Mouse (Mus musculus): ENCODE data around the gene Lmcd1. TPM values are rescaled to one million over a fixed set of nuclear protein-coding genes. Genes with fewer than 3 reads are reported as not detected.

Gene Lmcd1
- polyA plus RNA-seq, 1 experiment from 2014 or later, result 36.7 TPM

DNA sequence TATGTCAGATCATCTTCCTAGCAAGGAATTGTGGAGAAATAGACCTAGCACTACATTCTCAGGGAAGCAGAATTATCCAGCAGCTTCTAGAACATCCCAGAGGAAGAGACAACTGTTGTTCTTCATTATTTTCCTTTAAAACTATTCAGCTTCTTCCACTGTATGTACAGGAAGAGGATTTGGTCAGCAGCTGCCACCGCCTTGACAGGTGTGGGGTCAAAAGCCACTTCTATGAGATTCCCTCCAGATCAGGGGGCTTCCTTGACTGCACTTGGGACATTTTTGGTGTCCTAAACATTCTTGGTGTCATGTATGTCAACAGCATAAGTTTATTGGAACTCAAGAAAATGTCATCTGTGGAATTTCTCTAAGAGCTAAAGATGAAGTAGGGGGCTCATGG is 5.2 kb downstream of the Lmcd1 start:
- H3K27ac ChIP-seq (ENCODE audit: low read depth, low read length), result no peak overlapping the region
- H3K4me3 ChIP-seq (ENCODE audit: low read depth, low read length), result no peak overlapping the region
- 76% methylated on average over 1 of the region's 1 CpGs for WGBS (ENCODE audit: insufficient replicate concordance)
- no peak overlapping the region for H3K4me2 ChIP-seq
- H3K36me3 ChIP-seq (ENCODE audit: control insufficient read depth, insufficient read depth, low read length), result no peaks in the 10 kb centered on the region
- 0 out of 2 replicates have a peak, but pooled peaks cover 4% of the 10 kb centered on the region for H3K4me1 ChIP-seq (ENCODE audit: control insufficient read depth, insufficient read depth, low read length)
- no peaks in the 10 kb centered on the region for H3K27me3 ChIP-seq (ENCODE audit: control insufficient read depth, insufficient read depth, low read length)
- no peaks in the 10 kb centered on the region for H3K9me3 ChIP-seq (replicated peaks; ENCODE audit: control insufficient read depth, low read length)
- no peak overlapping the region for H3K9ac ChIP-seq (ENCODE audit: low read depth, low read length)
- ATAC-seq (replicated peaks; ENCODE audit: insufficient number of reproducible peaks, low FRiP score, low TSS enrichment), result no peak

GRCm38 (mm10) chr6:112280161-112280560 is 6.6 kb downstream of the Lmcd1 start:
- WGBS (ENCODE audit: insufficient replicate concordance), result 90% methylated on average over 2 of the region's 2 CpGs
- H3K36me3 ChIP-seq (ENCODE audit: control insufficient read depth, insufficient read depth, low read length), result no peaks in the 10 kb centered on the region

DNA sequence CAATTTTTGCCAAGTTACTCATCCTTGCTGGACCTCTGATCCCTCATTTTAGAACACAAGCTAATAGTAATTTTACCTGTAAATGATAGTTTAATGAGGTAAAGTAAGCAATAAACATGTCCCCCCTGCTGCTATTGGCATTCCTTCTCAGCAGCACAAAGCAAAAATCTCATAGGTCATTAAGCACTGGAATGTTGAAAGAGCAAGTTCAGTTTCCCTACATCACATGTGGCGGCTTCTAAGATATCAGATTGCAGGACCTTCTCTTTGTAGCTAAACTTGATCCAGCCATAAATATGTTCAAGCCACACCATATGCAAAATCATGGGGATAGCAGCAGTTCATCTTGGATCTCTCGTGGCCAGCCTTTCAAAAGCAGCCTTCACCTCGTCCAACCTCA is 7.4 kb downstream of the Lmcd1 start:
- no peaks in the 10 kb centered on the region for H3K27me3 ChIP-seq (ENCODE audit: control insufficient read depth, insufficient read depth, low read length)
- H3K4me2 ChIP-seq, result no peak overlapping the region
- no peak for ATAC-seq (replicated peaks; ENCODE audit: insufficient number of reproducible peaks, low FRiP score, low TSS enrichment)
- H3K36me3 ChIP-seq (ENCODE audit: control insufficient read depth, insufficient read depth, low read length), result no peaks in the 10 kb centered on the region
- no peak overlapping the region for H3K4me3 ChIP-seq (ENCODE audit: low read depth, low read length)
- H3K4me1 ChIP-seq (ENCODE audit: control insufficient read depth, insufficient read depth, low read length), result no peaks in the 10 kb centered on the region
- WGBS (ENCODE audit: insufficient replicate concordance), result 65% methylated on average over 3 of the region's 3 CpGs
- H3K9me3 ChIP-seq (replicated peaks; ENCODE audit: control insufficient read depth, low read length), result no peaks in the 10 kb centered on the region
- no peak overlapping the region for H3K27ac ChIP-seq (ENCODE audit: low read depth, low read length)
- no peak overlapping the region for H3K9ac ChIP-seq (ENCODE audit: low read depth, low read length)

More at GRCm38 (mm10) chr6:112280161-112280560, 6.6 kb downstream of the Lmcd1 start:
- no peak overlapping the region for H3K4me3 ChIP-seq (ENCODE audit: low read depth, low read length)
- H3K4me1 ChIP-seq (ENCODE audit: control insufficient read depth, insufficient read depth, low read length), result no peaks in the 10 kb centered on the region
- H3K27ac ChIP-seq (ENCODE audit: low read depth, low read length), result no peak overlapping the region
- H3K4me2 ChIP-seq, result no peak overlapping the region
- H3K9me3 ChIP-seq (replicated peaks; ENCODE audit: control insufficient read depth, low read length), result no peaks in the 10 kb centered on the region
- H3K27me3 ChIP-seq (ENCODE audit: control insufficient read depth, insufficient read depth, low read length), result no peaks in the 10 kb centered on the region
- no peak for ATAC-seq (replicated peaks; ENCODE audit: insufficient number of reproducible peaks, low FRiP score, low TSS enrichment)
- H3K9ac ChIP-seq (ENCODE audit: low read depth, low read length), result no peak overlapping the region

- Histone ChIP-seq H3K36me3 (ENCODE audit: control insufficient read depth, insufficient read depth, low read length) (no peaks in the 10 kb centered on the region), H3K4me2 (no peak overlapping the region), H3K9me3 (replicated peaks; ENCODE audit: control insufficient read depth, low read length) (no peaks in the 10 kb centered on the region), H3K4me3 (ENCODE audit: low read depth, low read length) (no peak overlapping the region), H3K9ac (ENCODE audit: low read depth, low read length) (no peak overlapping the region), H3K27ac (ENCODE audit: low read depth, low read length) (no peak overlapping the region), H3K27me3 (ENCODE audit: control insufficient read depth, insufficient read depth, low read length) (no peaks in the 10 kb centered on the region), H3K4me1 (ENCODE audit: control insufficient read depth, insufficient read depth, low read length) (no peaks in the 10 kb centered on the region)
- no peak for ATAC-seq (replicated peaks; ENCODE audit: insufficient number of reproducible peaks, low FRiP score, low TSS enrichment)
- WGBS (ENCODE audit: insufficient replicate concordance), result 89% methylated on average over 2 of the region's 2 CpGs
These were observed 8.4 kb downstream of the Lmcd1 start for GRCm38 (mm10) chr6:112281935-112282334.

- no peaks in the 10 kb centered on the region for H3K27me3 ChIP-seq (ENCODE audit: control insufficient read depth, insufficient read depth, low read length)
- WGBS (ENCODE audit: insufficient replicate concordance), result 75% methylated on average over 2 of the region's 2 CpGs
- no peak overlapping the region for H3K27ac ChIP-seq (ENCODE audit: low read depth, low read length)
- no peaks in the 10 kb centered on the region for H3K36me3 ChIP-seq (ENCODE audit: control insufficient read depth, insufficient read depth, low read length)
- no peak for ATAC-seq (replicated peaks; ENCODE audit: insufficient number of reproducible peaks, low FRiP score, low TSS enrichment)
- no peaks in the 10 kb centered on the region for H3K4me1 ChIP-seq (ENCODE audit: control insufficient read depth, insufficient read depth, low read length)
- no peak overlapping the region for H3K4me2 ChIP-seq
- no peaks in the 10 kb centered on the region for H3K9me3 ChIP-seq (replicated peaks; ENCODE audit: control insufficient read depth, low read length)
- H3K4me3 ChIP-seq (ENCODE audit: low read depth, low read length), result no peak overlapping the region
- no peak overlapping the region for H3K9ac ChIP-seq (ENCODE audit: low read depth, low read length)
These were observed 10.5 kb downstream of the Lmcd1 start for GRCm38 (mm10) chr6:112284087-112284486.

GRCm38 (mm10) chr6:112287671-112288070 is 14.1 kb downstream of the Lmcd1 start:
- no peaks in the 10 kb centered on the region for H3K4me1 ChIP-seq (ENCODE audit: control insufficient read depth, insufficient read depth, low read length)
- no peak for ATAC-seq (replicated peaks; ENCODE audit: insufficient number of reproducible peaks, low FRiP score, low TSS enrichment)
- H3K9me3 ChIP-seq (replicated peaks; ENCODE audit: control insufficient read depth, low read length), result no peaks in the 10 kb centered on the region
- no peak overlapping the region for H3K27ac ChIP-seq (ENCODE audit: low read depth, low read length)
- H3K36me3 ChIP-seq (ENCODE audit: control insufficient read depth, insufficient read depth, low read length), result no peaks in the 10 kb centered on the region
- 82% methylated on average over 9 of the region's 9 CpGs for WGBS (ENCODE audit: insufficient replicate concordance)
- no peaks in the 10 kb centered on the region for H3K27me3 ChIP-seq (ENCODE audit: control insufficient read depth, insufficient read depth, low read length)
- no peak overlapping the region for H3K4me3 ChIP-seq (ENCODE audit: low read depth, low read length)
- no peak overlapping the region for H3K9ac ChIP-seq (ENCODE audit: low read depth, low read length)
- H3K4me2 ChIP-seq, result no peak overlapping the region

GRCm38 (mm10) chr6:112288271-112288670 is 14.7 kb downstream of the Lmcd1 start:
- Histone ChIP-seq H3K9ac (ENCODE audit: low read depth, low read length) (no peak overlapping the region), H3K9me3 (replicated peaks; ENCODE audit: control insufficient read depth, low read length) (no peaks in the 10 kb centered on the region), H3K4me3 (ENCODE audit: low read depth, low read length) (no peak overlapping the region), H3K4me2 (no peak overlapping the region), H3K4me1 (ENCODE audit: control insufficient read depth, insufficient read depth, low read length) (peaks cover 2% of the 10 kb centered on the region), H3K27me3 (ENCODE audit: control insufficient read depth, insufficient read depth, low read length) (no peaks in the 10 kb centered on the region), H3K36me3 (ENCODE audit: control insufficient read depth, insufficient read depth, low read length) (no peaks in the 10 kb centered on the region), H3K27ac (ENCODE audit: low read depth, low read length) (no peak overlapping the region)
- WGBS (ENCODE audit: insufficient replicate concordance), result 80% methylated on average over 3 of the region's 3 CpGs
- no peak for ATAC-seq (replicated peaks; ENCODE audit: insufficient number of reproducible peaks, low FRiP score, low TSS enrichment)

GRCm38 (mm10) chr6:112291146-112291545 is 17.6 kb downstream of the Lmcd1 start:
- H3K4me1 ChIP-seq (ENCODE audit: control insufficient read depth, insufficient read depth, low read length), result peaks cover 16% of the 10 kb centered on the region
- no peaks in the 10 kb centered on the region for H3K27me3 ChIP-seq (ENCODE audit: control insufficient read depth, insufficient read depth, low read length)
- no peaks in the 10 kb centered on the region for H3K9me3 ChIP-seq (replicated peaks; ENCODE audit: control insufficient read depth, low read length)
- H3K4me2 ChIP-seq, result no peak overlapping the region
- no peak for ATAC-seq (replicated peaks; ENCODE audit: insufficient number of reproducible peaks, low FRiP score, low TSS enrichment)
- WGBS (ENCODE audit: insufficient replicate concordance), result 65% methylated on average over 4 of the region's 4 CpGs
- H3K9ac ChIP-seq (ENCODE audit: low read depth, low read length), result no peak overlapping the region
- H3K27ac ChIP-seq (ENCODE audit: low read depth, low read length), result no peak overlapping the region
- no peaks in the 10 kb centered on the region for H3K36me3 ChIP-seq (ENCODE audit: control insufficient read depth, insufficient read depth, low read length)
- H3K4me3 ChIP-seq (ENCODE audit: low read depth, low read length), result no peak overlapping the region

- no peak overlapping the region for H3K9ac ChIP-seq (ENCODE audit: low read depth, low read length)
- no peak for ATAC-seq (replicated peaks; ENCODE audit: insufficient number of reproducible peaks, low FRiP score, low TSS enrichment)
- H3K4me1 ChIP-seq (ENCODE audit: control insufficient read depth, insufficient read depth, low read length), result peaks cover 16% of the 10 kb centered on the region
- no peaks in the 10 kb centered on the region for H3K27me3 ChIP-seq (ENCODE audit: control insufficient read depth, insufficient read depth, low read length)
- no peaks in the 10 kb centered on the region for H3K9me3 ChIP-seq (replicated peaks; ENCODE audit: control insufficient read depth, low read length)
- H3K36me3 ChIP-seq (ENCODE audit: control insufficient read depth, insufficient read depth, low read length), result no peaks in the 10 kb centered on the region
- H3K4me3 ChIP-seq (ENCODE audit: low read depth, low read length), result no peak overlapping the region
- H3K27ac ChIP-seq (ENCODE audit: low read depth, low read length), result no peak overlapping the region
- H3K4me2 ChIP-seq, result no peak overlapping the region
- WGBS (ENCODE audit: insufficient replicate concordance), result 33% methylated on average over 5 of the region's 5 CpGs
These were observed 19.8 kb downstream of the Lmcd1 start for GRCm38 (mm10) chr6:112293320-112293719.
